Mouse (Mus musculus): ENCODE results near the gene Defb25.

GRCm38 (mm10) chr2:152653874-152654715 lies 31.2 kb upstream of the Defb25 start:
- no peak for TF ChIP-seq CTCF (IDR thresholded peaks at IDR 0.05; ENCODE audit: low read depth, low read length)
- no peak for TF ChIP-seq POLR2A (IDR thresholded peaks at IDR 0.05; ENCODE audit: borderline replicate concordance, low read depth, low read length)

All from bone marrow macrophage, adult 2 months (primary cell).